Mouse (Mus musculus): ENCODE results near the gene Cdh22. TPM values are rescaled to one million over a fixed set of nuclear protein-coding genes. Genes with fewer than 3 reads are reported as not detected.

Gene Cdh22
- total RNA-seq, 1 experiment from 2014 or later = not detected

GRCm38 (mm10) chr2:165166664-165167435 is 67.8 kb downstream of the Cdh22 start:
- ATAC-seq (replicated peaks; ENCODE audit: low read depth, poor library complexity, severe bottlenecking) = no peak

GRCm38 (mm10) chr2:165162221-165162620 is 72.4 kb downstream of the Cdh22 start:
- ATAC-seq (replicated peaks; ENCODE audit: low read depth, poor library complexity, severe bottlenecking) = no peak

- ATAC-seq (replicated peaks; ENCODE audit: low read depth, poor library complexity, severe bottlenecking) = 0 out of 2 replicates have a peak, but pooled peaks have one; percentile 56
Measured at GRCm38 (mm10) chr2:165160466-165160865, 74.2 kb downstream of the Cdh22 start.

GRCm38 (mm10) chr2:165159055-165159688 is 75.5 kb downstream of the Cdh22 start:
- peak; percentile 82 for ATAC-seq (replicated peaks; ENCODE audit: low read depth, poor library complexity, severe bottlenecking)

DNA sequence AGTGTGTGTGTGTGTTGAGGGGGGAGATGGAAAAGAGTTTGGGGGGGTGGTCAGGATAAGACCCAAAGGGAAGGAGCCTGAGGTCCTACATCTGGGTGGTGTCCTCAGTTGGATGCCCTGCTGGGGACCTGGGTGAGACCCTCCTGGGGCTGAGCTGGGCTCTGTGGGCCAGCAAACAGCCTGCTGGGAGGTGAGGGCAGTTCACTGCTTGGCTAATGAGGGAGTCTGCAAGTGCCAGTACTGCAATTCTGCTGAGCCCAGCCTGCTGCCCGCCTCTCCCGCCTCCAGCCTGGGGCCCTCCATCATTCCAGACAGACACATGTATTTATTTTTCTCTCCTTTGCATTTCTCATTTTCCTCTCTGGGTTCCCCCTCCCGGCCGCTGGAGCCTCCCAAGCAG is 76.3 kb downstream of the Cdh22 start:
- no peak for ATAC-seq (replicated peaks; ENCODE audit: low read depth, poor library complexity, severe bottlenecking)

DNA sequence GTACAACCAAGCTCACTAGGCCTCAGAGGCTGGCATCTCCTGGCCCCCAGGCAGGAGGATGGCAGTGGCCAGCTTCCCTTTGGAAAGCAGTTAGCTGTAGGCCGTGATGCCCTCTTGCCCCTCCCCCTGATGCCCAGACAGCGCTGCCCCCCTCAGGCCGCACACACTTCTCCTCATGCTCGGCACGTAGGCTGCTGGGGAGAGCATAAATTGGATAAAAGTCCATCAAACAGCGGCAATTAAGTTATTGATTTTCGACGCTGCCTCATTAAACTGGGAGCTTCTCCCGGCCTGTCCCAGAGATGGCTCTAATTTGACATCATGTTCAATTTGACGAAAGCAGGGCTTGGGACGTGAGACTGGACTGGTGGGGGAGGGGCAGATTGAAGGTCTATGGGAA is 76.8 kb downstream of the Cdh22 start:
- no peak for ATAC-seq (replicated peaks; ENCODE audit: low read depth, poor library complexity, severe bottlenecking)

- ATAC-seq (replicated peaks; ENCODE audit: low read depth, poor library complexity, severe bottlenecking) = no peak
Measured at GRCm38 (mm10) chr2:165153006-165153405, 81.6 kb downstream of the Cdh22 start.

DNA sequence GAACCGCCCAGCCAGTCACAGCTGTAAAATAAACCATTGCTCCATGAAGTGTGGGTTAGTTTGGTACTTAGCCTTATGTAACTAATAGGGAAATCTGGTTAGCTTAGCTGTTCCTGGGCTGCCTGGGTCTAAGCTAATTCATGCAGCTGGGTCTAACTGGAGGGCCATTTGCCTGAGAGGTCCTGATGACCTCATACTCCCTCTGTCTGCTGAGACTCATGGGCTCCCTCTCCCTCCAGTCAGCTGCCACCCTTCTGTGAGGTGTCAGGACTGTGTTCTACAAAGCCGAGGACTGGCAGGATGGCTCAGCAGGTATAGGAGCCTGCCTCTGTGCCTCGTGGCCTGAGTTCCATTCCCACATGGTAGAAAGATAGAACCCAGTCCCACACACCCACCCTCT is 84.9 kb downstream of the Cdh22 start:
- ATAC-seq (replicated peaks; ENCODE audit: low read depth, poor library complexity, severe bottlenecking) = no peak

- no peak for ATAC-seq (replicated peaks; ENCODE audit: low read depth, poor library complexity, severe bottlenecking)
Measured at GRCm38 (mm10) chr2:165145821-165146220, 88.8 kb downstream of the Cdh22 start.

GRCm38 (mm10) chr2:165143487-165143886 is 91.2 kb downstream of the Cdh22 start:
- no peak for ATAC-seq (replicated peaks; ENCODE audit: low read depth, poor library complexity, severe bottlenecking)

- peak; percentile 23; the same call in 1 of the 2 replicates for ATAC-seq (replicated peaks; ENCODE audit: low read depth, poor library complexity, severe bottlenecking)
Measured at GRCm38 (mm10) chr2:165136049-165136448, 98.6 kb downstream of the Cdh22 start.

DNA sequence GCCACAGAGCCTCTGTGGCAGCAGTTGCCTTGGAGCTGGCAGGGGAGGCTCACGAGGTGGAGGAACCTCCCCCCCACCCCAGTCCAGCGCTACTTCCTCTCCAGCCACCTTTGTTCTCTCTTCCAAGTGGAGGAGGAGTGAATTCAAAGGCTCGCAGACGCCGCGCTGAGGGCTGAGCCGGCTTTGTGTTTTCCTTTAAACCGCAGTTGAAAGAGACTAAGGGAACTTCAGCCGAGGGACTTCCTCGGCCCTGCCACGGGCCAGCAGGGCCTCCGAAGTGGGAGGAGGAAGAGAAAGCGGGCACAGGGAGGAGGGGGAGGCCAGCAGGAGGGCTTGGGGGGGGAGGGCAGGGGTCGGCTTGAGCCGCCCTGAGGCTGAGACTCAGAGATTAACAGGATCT is 101.1 kb downstream of the Cdh22 start:
- peak; percentile 86 for ATAC-seq (replicated peaks; ENCODE audit: low read depth, poor library complexity, severe bottlenecking)

GRCm38 (mm10) chr2:165131428-165131827 is 103.2 kb downstream of the Cdh22 start:
- ATAC-seq (replicated peaks; ENCODE audit: low read depth, poor library complexity, severe bottlenecking) = no peak

- ATAC-seq (replicated peaks; ENCODE audit: low read depth, poor library complexity, severe bottlenecking) = no peak
Measured at GRCm38 (mm10) chr2:165129189-165129588, 105.5 kb downstream of the Cdh22 start.

DNA sequence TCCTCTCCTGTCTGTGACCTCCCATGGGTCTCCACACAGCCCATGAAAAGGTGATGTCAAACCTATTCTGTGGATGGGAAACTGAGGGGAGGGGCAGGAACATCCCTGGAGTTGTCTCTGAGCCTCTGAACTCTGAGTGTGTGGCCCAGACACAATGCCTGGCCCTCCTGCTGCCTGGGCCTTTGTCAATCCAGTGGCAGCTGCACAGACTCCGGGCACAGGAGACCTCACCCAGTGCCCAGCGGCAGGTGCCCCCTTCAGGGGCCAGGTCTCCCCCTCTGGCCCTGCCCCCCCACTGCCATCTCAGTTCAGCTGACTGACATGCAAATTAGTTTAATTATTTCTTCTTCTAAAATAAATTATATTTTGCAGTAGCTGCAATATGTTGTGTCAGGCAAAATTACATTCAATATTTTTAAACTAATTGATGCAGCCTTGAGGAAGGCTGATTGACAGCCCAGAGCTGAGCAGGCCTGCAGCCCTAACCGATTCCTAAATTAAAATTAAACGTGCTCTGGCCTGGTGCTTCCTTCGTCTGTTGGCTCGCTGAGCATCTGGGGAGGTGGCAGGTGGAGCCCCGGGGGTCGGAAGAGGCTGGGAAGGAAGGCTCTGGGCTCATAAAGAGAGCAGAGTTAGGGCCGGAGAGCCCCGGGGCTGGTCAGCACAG is 107.6 kb downstream of the Cdh22 start:
- no peak for ATAC-seq (replicated peaks; ENCODE audit: low read depth, poor library complexity, severe bottlenecking)

DNA sequence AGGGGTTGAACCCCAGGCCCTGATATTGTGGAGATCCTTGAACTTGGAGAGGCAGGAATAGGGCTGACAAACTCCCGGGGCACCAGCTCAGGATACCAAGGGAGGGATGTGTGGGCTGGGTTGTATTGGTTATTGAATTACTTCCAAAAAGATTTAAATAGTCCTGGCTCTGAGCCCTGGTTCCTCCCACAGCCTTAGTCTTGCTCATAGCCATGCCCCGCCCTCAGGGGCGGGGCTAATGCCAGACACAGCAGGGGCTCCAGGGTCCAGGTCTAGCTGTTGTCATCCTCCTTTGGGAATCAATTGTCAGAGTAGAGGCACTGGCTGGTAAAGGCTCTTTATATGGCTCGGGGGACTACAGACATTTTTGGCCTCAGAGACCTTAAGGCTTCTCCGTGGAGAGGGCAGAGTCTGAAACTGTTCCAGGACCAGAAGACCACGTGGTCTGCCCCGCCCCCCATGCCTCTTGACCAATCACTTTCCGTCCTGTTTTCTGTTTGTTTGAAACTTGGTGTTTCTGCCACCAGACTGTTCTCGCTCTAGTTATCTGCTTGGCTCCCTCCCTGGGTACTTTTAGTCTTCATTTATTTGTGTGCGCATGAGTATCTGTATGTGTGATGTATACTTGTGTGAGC is 113.3 kb downstream of the Cdh22 start:
- ATAC-seq (replicated peaks; ENCODE audit: low read depth, poor library complexity, severe bottlenecking) = no peak

- ATAC-seq (replicated peaks; ENCODE audit: low read depth, poor library complexity, severe bottlenecking) = no peak
Measured at GRCm38 (mm10) chr2:165120765-165121164, 113.9 kb downstream of the Cdh22 start.

DNA sequence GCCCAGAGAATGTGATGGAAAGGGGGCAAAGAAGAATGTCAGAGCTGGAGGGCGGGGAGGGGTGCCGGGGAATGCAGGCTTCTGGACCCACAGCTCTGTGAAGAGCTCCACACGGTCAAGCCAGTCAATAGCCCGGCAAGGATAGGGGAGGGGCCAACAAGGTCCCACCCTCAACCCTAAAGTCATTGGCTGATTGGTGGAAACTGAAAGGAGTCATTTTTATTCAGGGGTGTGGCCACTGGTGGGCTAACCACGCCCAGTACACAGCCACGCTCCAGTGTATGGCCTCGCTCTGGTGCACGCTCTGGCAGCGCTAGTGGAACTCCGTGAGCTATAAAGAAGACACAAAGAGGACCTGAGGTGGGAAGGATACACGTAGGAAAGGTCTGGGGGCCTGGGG is 120.9 kb downstream of the Cdh22 start:
- peak; percentile 59 for ATAC-seq (replicated peaks; ENCODE audit: low read depth, poor library complexity, severe bottlenecking)

DNA sequence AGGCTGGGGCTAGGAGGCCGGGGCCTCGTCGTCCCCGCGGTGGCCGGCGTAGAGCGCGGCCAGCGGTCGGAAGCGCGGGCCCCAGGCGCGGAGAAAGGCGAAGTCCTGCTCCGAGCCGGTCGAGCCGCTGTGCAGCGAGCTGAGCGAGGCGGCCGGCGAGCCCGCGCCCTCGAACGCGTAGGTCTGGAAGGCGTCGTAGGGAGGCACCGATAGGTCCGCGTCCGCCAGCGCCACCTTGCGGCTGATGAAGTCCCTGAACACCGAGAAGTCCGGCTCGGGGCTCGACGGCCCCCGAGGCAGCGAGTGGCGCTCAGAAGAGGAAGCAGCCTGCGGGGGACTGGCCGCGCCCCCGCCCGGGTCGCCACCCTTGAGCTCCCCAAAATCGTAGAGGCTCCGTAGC is 122.5 kb downstream of the Cdh22 start:
- ATAC-seq (replicated peaks; ENCODE audit: low read depth, poor library complexity, severe bottlenecking) = peak; percentile 91

DNA sequence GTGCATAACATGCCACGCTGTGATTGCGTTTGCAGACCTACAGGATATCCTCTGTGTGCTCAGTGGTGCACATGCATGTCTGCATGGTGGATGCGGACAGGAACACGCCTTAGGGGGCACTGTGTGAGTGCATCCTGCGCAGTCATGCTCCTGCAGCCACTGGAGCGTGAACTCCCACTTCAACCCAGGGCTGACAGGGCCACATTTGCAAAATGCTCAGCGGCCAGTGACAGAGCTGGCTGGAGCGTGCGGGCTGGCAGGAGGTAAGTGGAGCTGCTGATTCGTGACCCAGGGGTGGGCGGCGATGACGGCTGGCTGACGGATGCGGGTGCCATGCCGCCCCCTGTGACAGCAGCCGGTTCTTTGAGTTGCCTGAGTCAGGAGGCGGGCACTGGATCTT is 128.1 kb downstream of the Cdh22 start:
- ATAC-seq (replicated peaks; ENCODE audit: low read depth, poor library complexity, severe bottlenecking) = no peak
